Mouse (Mus musculus) bone marrow macrophage, adult 2 months (primary cell): Measurements from ENCODE around the gene Mterf1b.

Experiments
- CTCF ChIP-seq: IDR thresholded peaks from 2 replicates; pipeline ENCODE4 v1.5.1; 2012; ENCODE audit warnings: low read depth, mild to moderate bottlenecking, low read length, moderate library complexity
- POLR2A ChIP-seq: IDR thresholded peaks from 2 replicates; pipeline ENCODE4 v1.6.1; 2012; ENCODE audit warnings: mild to moderate bottlenecking, low read depth, low read length, borderline replicate concordance

GRCm38 (mm10) chr5:4245004-4245403 is 52.8 kb downstream of the Mterf1b start:
- TF ChIP-seq POLR2A (no peak), CTCF (no peak)
